Mouse (Mus musculus) lung, postnatal 0 days (tissue): Measurements from ENCODE around the gene Hcrtr1. TPM values are rescaled to one million over a fixed set of nuclear protein-coding genes. Genes with fewer than 3 reads are reported as not detected.
A peak's percentile ranks its signal among the peaks of the same experiment; 100 is the strongest.

ENCODE experiments used
- ATAC-seq: fragments of 200-750 bp; cut with Nextera tagmentation; 2 replicates; pipeline ENCODE4 v1.8.0; 2017; ENCODE audit warnings: moderate library complexity
- DNase-seq: peaks from one replicate; pipeline ENCODE4 v3.0.0-alpha.2; 2016; ENCODE audit warnings: low spot score
- H3K27ac ChIP-seq: fragments of 300-500 bp; sonication (generic); 2 replicates; pipeline ENCODE4 v1.5.1; 2014; ENCODE audit warnings: antibody characterized with exemption, mild to moderate bottlenecking, low read length, mixed read lengths
- H3K27me3 ChIP-seq: fragments of 300-500 bp; sonication (generic); replicated peaks from 2 replicates; pipeline ENCODE4 v1.6.1; 2014; ENCODE audit warnings: low read length, mixed read lengths; ENCODE audit not compliant: insufficient read depth
- H3K36me3 ChIP-seq: fragments of 300-500 bp; sonication (generic); 2 replicates; pipeline ENCODE4 v1.6.1; 2014; ENCODE audit warnings: low read length, mixed read lengths; ENCODE audit not compliant: insufficient read depth
- H3K4me1 ChIP-seq: fragments of 300-500 bp; sonication (generic); 2 replicates; pipeline ENCODE4 v1.6.1; 2014; ENCODE audit warnings: antibody characterized with exemption, low read depth, low read length, mixed read lengths; ENCODE audit not compliant: insufficient read depth
- H3K4me2 ChIP-seq: fragments of 300-500 bp; sonication (generic); replicated peaks from 2 replicates; pipeline ENCODE4 v1.6.1; 2014; ENCODE audit warnings: low read depth, mild to moderate bottlenecking, low read length, moderate library complexity, mixed read lengths
- H3K4me3 ChIP-seq: fragments of 300-500 bp; sonication (generic); 2 replicates; pipeline ENCODE4 v1.5.1; 2014; ENCODE audit warnings: low read depth, low read length
- H3K9ac ChIP-seq: fragments of 300-500 bp; sonication (generic); replicated peaks from 2 replicates; pipeline ENCODE4 v1.6.1; 2014; ENCODE audit warnings: low read depth, mild to moderate bottlenecking
- H3K9me3 ChIP-seq: fragments of 300-500 bp; sonication (generic); 2 replicates; pipeline ENCODE4 v1.6.1; 2016; ENCODE audit warnings: low read length, mixed read lengths
- CTCF ChIP-seq: IDR thresholded peaks from 2 replicates; pipeline ENCODE4 v1.5.1; 2016; ENCODE audit warnings: antibody characterized with exemption, mild to moderate bottlenecking
- EP300 ChIP-seq: IDR thresholded peaks from 2 replicates; pipeline ENCODE4 v1.6.1; 2016; ENCODE audit warnings: antibody characterized with exemption, mild to moderate bottlenecking, control low read depth
- WGBS: fragments of 180-500 bp; shearing (Covaris S2); extraction: QIAGEN DNeasy Blood & Tissue Kit; methylation state at CpG from one replicate; pipeline ENCODE4 v1.1.7; 2014; 5-methylcytosine and 5-hydroxymethylcytosine counted together
- polyA plus RNA-seq: library from polyadenylated mRNA; unstranded; fragments of >200 nt; fragmentation: Nextera tagmentation; extraction: Ambion mirVana; gene quantifications from 2 replicates; pipeline ENCODE4 v1.2.1, GENCODE M21; 2015

Gene Hcrtr1
- polyA plus RNA-seq, 1 experiment from 2014 or later, result 0.18 TPM

DNA sequence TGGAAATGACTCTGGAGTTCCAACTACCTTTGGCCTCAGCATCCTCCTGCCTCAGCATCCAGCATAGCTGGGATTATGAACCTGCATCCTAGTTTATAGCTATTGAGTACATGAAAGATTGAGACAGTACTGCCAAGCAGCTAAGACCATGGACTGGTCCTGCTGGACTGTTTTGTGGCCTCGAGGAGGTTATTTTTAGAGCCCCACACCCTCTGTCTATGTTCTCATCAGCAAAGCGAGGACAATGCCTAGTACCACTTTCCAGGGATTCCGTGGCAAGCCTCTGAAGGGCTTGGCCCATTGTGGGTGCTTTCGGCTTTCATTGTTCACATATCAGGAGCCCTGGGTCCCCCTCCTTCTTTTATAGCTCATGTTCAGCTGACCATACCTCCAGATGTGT lies 31.2 kb upstream of the Hcrtr1 start:
- no peak overlapping the region for H3K27ac ChIP-seq
- H3K9me3 ChIP-seq, result no peaks in the 10 kb centered on the region
- 54% methylated on average over 4 of the region's 4 CpGs for WGBS
- H3K9ac ChIP-seq, result no peak overlapping the region
- H3K27me3 ChIP-seq, result no peaks in the 10 kb centered on the region
- H3K36me3 ChIP-seq, result peaks cover 15% of the 10 kb centered on the region; the same call in 1 of the 2 replicates
- ATAC-seq, result no peak
- no peak overlapping the region for H3K4me2 ChIP-seq
- no peak overlapping the region for H3K4me3 ChIP-seq
- TF ChIP-seq EP300, result no peak
- TF ChIP-seq CTCF, result no peak
- peaks cover 47% of the 10 kb centered on the region for H3K4me1 ChIP-seq
- no peak for DNase-seq

DNA sequence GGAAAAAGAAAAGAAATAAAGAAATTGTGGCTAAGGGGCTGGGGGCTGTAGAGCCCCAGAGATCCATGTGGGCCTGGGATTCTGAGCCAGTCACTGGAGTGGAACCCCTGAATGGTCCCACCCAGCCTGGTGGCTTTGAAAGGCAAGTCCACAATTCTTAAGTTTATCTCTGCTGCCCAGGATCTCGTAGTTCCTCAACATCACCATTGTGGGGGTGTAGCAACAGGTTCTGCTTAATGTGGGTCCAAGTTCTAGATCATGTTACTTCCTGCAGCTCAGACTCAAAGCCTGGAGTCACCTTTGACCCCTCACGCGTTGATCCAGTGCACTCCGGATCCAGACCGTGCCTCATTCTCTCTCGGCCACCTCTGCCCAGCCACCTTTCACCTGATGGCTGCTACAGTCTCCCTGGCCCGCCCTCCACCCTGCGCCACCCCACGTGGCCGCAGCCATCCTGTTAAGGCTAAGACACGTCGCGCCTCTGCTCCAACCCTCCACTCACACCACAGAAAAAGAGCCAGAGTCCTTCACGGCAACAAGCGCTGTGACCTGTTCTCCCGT lies 30.3 kb upstream of the Hcrtr1 start:
- H3K4me1 ChIP-seq, result peaks cover 43% of the 10 kb centered on the region
- 78% methylated on average over 16 of the region's 16 CpGs for WGBS
- no peak overlapping the region for H3K4me2 ChIP-seq
- H3K27me3 ChIP-seq, result no peaks in the 10 kb centered on the region
- TF ChIP-seq EP300 (no peak), CTCF (no peak)
- no peak overlapping the region for H3K9ac ChIP-seq
- H3K9me3 ChIP-seq, result no peaks in the 10 kb centered on the region
- peaks cover 15% of the 10 kb centered on the region; the same call in 1 of the 2 replicates for H3K36me3 ChIP-seq
- no peak overlapping the region for H3K4me3 ChIP-seq
- no peak for ATAC-seq
- no peak for DNase-seq
- H3K27ac ChIP-seq, result no peak overlapping the region

DNA sequence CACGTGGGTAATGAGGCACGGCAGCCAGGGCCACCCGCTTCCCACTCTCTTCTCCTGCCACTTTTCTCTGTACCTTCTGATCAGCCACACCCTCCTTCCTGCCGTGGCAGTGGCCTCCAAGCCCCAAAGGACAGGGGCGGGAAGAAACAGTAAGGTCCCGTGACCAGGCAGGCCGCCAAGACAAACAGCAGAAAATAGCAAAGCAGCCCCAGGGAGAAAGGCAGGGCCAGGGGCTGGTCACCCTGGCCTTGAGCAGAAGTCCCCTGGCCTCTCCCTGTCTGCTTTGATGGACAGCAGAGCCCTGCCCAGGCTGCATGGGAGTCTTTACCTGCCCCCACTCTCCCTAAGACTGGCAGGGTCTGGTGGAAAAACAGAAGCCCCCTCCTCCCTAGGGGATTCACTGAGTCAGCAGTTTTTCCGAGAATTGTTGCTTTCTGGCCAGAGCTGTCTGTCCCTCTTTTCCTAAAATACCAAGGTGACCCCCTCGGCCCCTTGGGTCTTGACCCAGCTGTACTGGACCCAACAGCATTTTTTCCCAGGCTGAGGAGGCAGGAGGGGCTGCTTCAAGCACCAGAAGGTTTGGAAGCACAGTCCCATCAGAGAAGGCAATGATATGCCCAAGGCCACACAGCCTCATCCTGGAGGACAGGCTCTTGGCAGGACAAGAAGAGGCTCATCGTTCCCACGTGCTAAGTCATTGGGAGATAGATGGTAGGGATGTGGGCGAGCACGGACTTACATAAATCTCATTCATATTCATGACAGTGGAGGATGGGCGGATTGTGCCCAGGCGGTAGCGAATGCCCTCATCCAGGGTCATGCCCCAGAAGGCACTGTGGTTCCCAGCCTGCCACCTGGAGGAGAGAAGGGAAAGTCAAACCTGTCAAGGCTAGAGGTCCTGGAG lies 29.4 kb upstream of the Hcrtr1 start:
- peaks cover 39% of the 10 kb centered on the region for H3K4me1 ChIP-seq
- H3K9me3 ChIP-seq, result no peaks in the 10 kb centered on the region
- H3K4me2 ChIP-seq, result peak overlapping the region; percentile 38
- no peak overlapping the region for H3K4me3 ChIP-seq
- peaks cover 15% of the 10 kb centered on the region; the same call in 1 of the 2 replicates for H3K36me3 ChIP-seq
- ATAC-seq, result peak; percentile 75
- H3K27me3 ChIP-seq, result no peaks in the 10 kb centered on the region
- H3K27ac ChIP-seq, result peak overlapping the region; percentile 78
- no peak overlapping the region for H3K9ac ChIP-seq
- peak; percentile 95 for DNase-seq
- peak; percentile 44 for TF ChIP-seq CTCF
- peak; percentile 24 for TF ChIP-seq EP300
- WGBS, result 30% methylated on average over 15 of the region's 16 CpGs

DNA sequence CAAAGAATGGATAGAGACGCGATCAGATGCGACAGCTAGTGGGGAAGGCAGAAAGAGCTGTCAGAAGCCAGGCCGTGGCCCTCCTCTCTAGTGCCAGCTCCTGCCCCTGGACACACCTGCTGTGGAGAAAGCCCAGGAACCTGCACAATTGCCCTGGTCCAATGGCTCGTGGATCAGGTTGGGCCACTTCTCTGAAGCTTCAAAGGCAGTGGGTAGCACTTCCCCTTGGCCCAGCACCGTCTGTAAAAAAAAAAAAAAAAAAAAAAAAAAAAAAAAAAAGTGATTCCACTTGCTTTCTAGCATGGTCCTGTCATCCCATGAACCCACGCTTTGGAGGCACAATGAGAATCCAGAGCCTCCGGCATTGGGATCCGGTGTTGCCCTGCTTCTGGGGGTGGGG lies 28.7 kb upstream of the Hcrtr1 start:
- TF ChIP-seq CTCF (no peak), EP300 (no peak; the same call in 1 of the 2 replicates)
- ATAC-seq (peak; percentile 3), DNase-seq (peak; percentile 62)
- H3K27ac ChIP-seq, result peak overlapping the region; percentile 78
- H3K9me3 ChIP-seq, result no peaks in the 10 kb centered on the region
- peak overlapping the region; percentile 38 for H3K4me2 ChIP-seq
- peaks cover 15% of the 10 kb centered on the region; the same call in 1 of the 2 replicates for H3K36me3 ChIP-seq
- peaks cover 41% of the 10 kb centered on the region for H3K4me1 ChIP-seq
- no peaks in the 10 kb centered on the region for H3K27me3 ChIP-seq
- 28% methylated on average over 9 of the region's 9 CpGs for WGBS
- no peak overlapping the region for H3K4me3 ChIP-seq
- H3K9ac ChIP-seq, result no peak overlapping the region

DNA sequence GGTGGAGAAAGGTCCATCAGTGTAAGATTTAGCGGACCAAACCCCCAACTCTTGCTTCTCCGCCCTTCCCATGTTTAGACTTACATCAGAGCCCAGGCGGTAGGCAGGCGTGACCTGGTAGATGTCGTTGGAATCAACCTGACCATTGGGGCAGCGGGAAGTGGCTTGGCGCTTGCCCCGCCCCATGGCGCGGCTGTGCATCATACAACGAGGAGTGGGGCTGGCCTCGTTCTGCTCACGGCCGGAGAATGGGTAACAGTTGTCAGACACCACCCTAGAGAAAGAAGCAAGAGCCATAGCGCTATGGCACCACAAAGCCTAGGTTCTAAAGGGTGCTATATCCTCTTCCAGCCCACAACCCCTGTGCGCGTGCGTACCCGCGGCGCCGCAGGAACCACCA lies 28.2 kb upstream of the Hcrtr1 start:
- ATAC-seq, result no peak
- Histone ChIP-seq H3K27me3 (no peaks in the 10 kb centered on the region), H3K9me3 (no peaks in the 10 kb centered on the region), H3K9ac (no peak overlapping the region), H3K36me3 (peaks cover 15% of the 10 kb centered on the region; the same call in 1 of the 2 replicates), H3K4me1 (peaks cover 37% of the 10 kb centered on the region), H3K4me2 (peak overlapping the region; percentile 38; the same call in 1 of the 2 replicates), H3K27ac (peak overlapping the region; percentile 54; the same call in 1 of the 2 replicates), H3K4me3 (no peak overlapping the region)
- TF ChIP-seq EP300, result no peak
- TF ChIP-seq CTCF, result no peak
- no peak for DNase-seq
- whole genome bisulfite sequencing, result 56% methylated on average over 22 of the region's 22 CpGs

DNA sequence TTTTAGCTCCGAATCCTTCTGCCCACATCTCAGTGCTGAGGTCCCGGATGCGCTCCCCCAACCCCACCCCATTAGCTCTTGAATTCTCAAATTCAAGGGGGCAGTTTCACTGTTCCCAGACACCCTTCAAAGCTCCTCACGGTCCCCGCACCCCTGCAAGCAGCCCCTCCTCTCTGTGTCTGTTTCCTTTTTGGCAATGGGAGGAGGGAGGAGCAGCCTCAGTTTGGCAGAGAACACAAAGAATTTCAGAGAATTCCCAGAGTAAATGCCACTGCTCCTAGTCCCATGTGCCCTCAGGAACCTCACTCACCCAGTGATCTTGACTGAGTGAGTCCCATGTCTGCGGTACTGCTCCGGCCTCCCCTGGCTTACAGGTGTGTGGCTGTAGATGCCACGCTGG lies 27.4 kb upstream of the Hcrtr1 start:
- DNase-seq, result no peak
- H3K4me1 ChIP-seq, result peaks cover 34% of the 10 kb centered on the region

More for the DNA sequence above, 27.4 kb upstream of the Hcrtr1 start:
- H3K27ac ChIP-seq, result no peak overlapping the region
- no peak for ATAC-seq
- 48% methylated on average over 8 of the region's 8 CpGs for WGBS
- TF ChIP-seq CTCF (no peak), EP300 (no peak)
- no peaks in the 10 kb centered on the region for H3K27me3 ChIP-seq
- H3K9ac ChIP-seq, result no peak overlapping the region
- H3K4me3 ChIP-seq, result no peak overlapping the region
- no peaks in the 10 kb centered on the region for H3K9me3 ChIP-seq
- H3K36me3 ChIP-seq, result peaks cover 15% of the 10 kb centered on the region; the same call in 1 of the 2 replicates
- H3K4me2 ChIP-seq, result 0 out of 2 replicates have a peak overlapping the region, but pooled peaks have one; percentile 5
